In genomic region chr7:19239423-19239822, GRCm38 (mm10) we compare ENCODE assay signal across 8 mouse cellular contexts. TPM values are rescaled to one million over a fixed set of nuclear protein-coding genes. Genes with fewer than 3 reads are reported as not detected.
A peak's percentile ranks its signal among the peaks of the same experiment; 100 is the strongest.
DNase-seq lines count a peak whose midpoint lies in the region; ATAC-seq and TF ChIP-seq lines count a peak whose summit lies in the region.

No protein-coding gene starts in this region.

- H3K27ac ChIP-seq in CH12.LX (ENCODE audit: insufficient read depth, low read depth) = no peak overlapping the region
- H3K27ac ChIP-seq in forebrain, embryonic 11.5 days (ENCODE audit: low read depth, low read length) = no peak overlapping the region
- peak overlapping the region; percentile 94 for H3K27ac ChIP-seq in heart, embryonic 16.5 days (ENCODE audit: low read length)
- peak overlapping the region; percentile 91 for H3K27ac ChIP-seq in liver, embryonic 13.5 days
- no peak overlapping the region for H3K27ac ChIP-seq in neural tube, embryonic 12.5 days
- peak overlapping the region; percentile 56 for H3K27ac ChIP-seq in stomach, postnatal 0 days (replicated peaks)

- no peaks in the 10 kb centered on the region; the same call in none of the 2 replicates for H3K79me2 ChIP-seq in CH12.LX (replicated peaks; ENCODE audit: control insufficient read depth, extremely low read depth, insufficient read depth, poor library complexity, severe bottlenecking)

- in situ Hi-C loops in CH12.LX (cut with MboI; ENCODE audit: low pct_ligation_motif_present, low pct_unique_long_range_greater_than_20kb, low sequenced_read_pairs) = no loop called here

- dilution Hi-C loops in CH12.LX (cut with MboI; ENCODE audit: extremely low pct_ligation_motif_present, extremely low pct_unique_long_range_greater_than_20kb, low sequenced_read_pairs) = no loop called here

- no peak overlapping the region for H3K4me2 ChIP-seq in CH12.LX (ENCODE audit: insufficient read depth, low read depth, poor library complexity, severe bottlenecking)
- no peak overlapping the region for H3K4me2 ChIP-seq in forebrain, embryonic 11.5 days (ENCODE audit: low read depth, low read length, severe bottlenecking)
- H3K4me2 ChIP-seq in heart, embryonic 16.5 days (ENCODE audit: low read depth, low read length) = no peak overlapping the region
- H3K4me2 ChIP-seq in liver, embryonic 13.5 days = peak overlapping the region; percentile 59
- H3K4me2 ChIP-seq in neural tube, embryonic 12.5 days (replicated peaks) = no peak overlapping the region; the same call in 1 of the 2 replicates
- no peak overlapping the region for H3K4me2 ChIP-seq in stomach, postnatal 0 days (replicated peaks; ENCODE audit: low read depth)

- no peaks in the 10 kb centered on the region for H3K9me3 ChIP-seq in CH12.LX (replicated peaks; ENCODE audit: low read length)
- H3K9me3 ChIP-seq in forebrain, embryonic 11.5 days (ENCODE audit: control insufficient read depth, low read length) = no peaks in the 10 kb centered on the region
- no peaks in the 10 kb centered on the region for H3K9me3 ChIP-seq in heart, embryonic 16.5 days (replicated peaks; ENCODE audit: control insufficient read depth, low read length)
- H3K9me3 ChIP-seq in liver, embryonic 13.5 days (replicated peaks) = no peaks in the 10 kb centered on the region
- H3K9me3 ChIP-seq in neural tube, embryonic 12.5 days = no peaks in the 10 kb centered on the region
- no peaks in the 10 kb centered on the region for H3K9me3 ChIP-seq in stomach, postnatal 0 days (ENCODE audit: control insufficient read depth, low read length)

- no peak for TF ChIP-seq EP300 in CH12.LX (IDR thresholded peaks at IDR 0.05; ENCODE audit: low read length)
- no peak for TF ChIP-seq EP300 in stomach, postnatal 0 days (optimal IDR thresholded peaks at IDR 0.05)

- H3K4me1 ChIP-seq in CH12.LX (ENCODE audit: control insufficient read depth in 1 of 2, insufficient read depth in 2 of 2) = peaks cover 2 to 23% of the 10 kb centered on the region in 2 experiments; a peak in 3 of 4 replicates
- no peaks in the 10 kb centered on the region; the same call in 1 of the 2 replicates for H3K4me1 ChIP-seq in forebrain, embryonic 11.5 days (replicated peaks; ENCODE audit: control insufficient read depth, insufficient read depth, low read length)
- H3K4me1 ChIP-seq in heart, embryonic 16.5 days (ENCODE audit: control insufficient read depth, insufficient read depth, low read length) = peaks cover 45% of the 10 kb centered on the region
- peaks cover 95% of the 10 kb centered on the region for H3K4me1 ChIP-seq in liver, embryonic 13.5 days (replicated peaks)
- H3K4me1 ChIP-seq in neural tube, embryonic 12.5 days = peaks cover 14% of the 10 kb centered on the region; the same call in 1 of the 2 replicates
- 0 out of 2 replicates have a peak, but pooled peaks cover 2% of the 10 kb centered on the region for H3K4me1 ChIP-seq in stomach, postnatal 0 days (replicated peaks; ENCODE audit: control insufficient read depth, insufficient read depth)

- no peaks in the 10 kb centered on the region for H3K27me3 ChIP-seq in CH12.LX (replicated peaks)
- no peaks in the 10 kb centered on the region for H3K27me3 ChIP-seq in forebrain, embryonic 11.5 days (ENCODE audit: control insufficient read depth, insufficient read depth, low read length)
- no peaks in the 10 kb centered on the region for H3K27me3 ChIP-seq in heart, embryonic 16.5 days (ENCODE audit: control insufficient read depth, insufficient read depth, low read length)
- H3K27me3 ChIP-seq in liver, embryonic 13.5 days = no peaks in the 10 kb centered on the region
- H3K27me3 ChIP-seq in neural tube, embryonic 12.5 days (replicated peaks) = no peaks in the 10 kb centered on the region
- no peaks in the 10 kb centered on the region for H3K27me3 ChIP-seq in stomach, postnatal 0 days (ENCODE audit: control insufficient read depth, insufficient read depth, low read length)

- peaks cover 0 to 39% of the 10 kb centered on the region in 2 experiments for H3K36me3 ChIP-seq in CH12.LX (replicated peaks in 1 of 2; ENCODE audit: control insufficient read depth in 1 of 2, insufficient read depth in 1 of 2, low read length in 1 of 2)
- H3K36me3 ChIP-seq in forebrain, embryonic 11.5 days (ENCODE audit: control insufficient read depth, insufficient read depth, low read length) = no peaks in the 10 kb centered on the region
- no peaks in the 10 kb centered on the region for H3K36me3 ChIP-seq in heart, embryonic 16.5 days (ENCODE audit: control insufficient read depth, insufficient read depth)
- peaks cover 11% of the 10 kb centered on the region for H3K36me3 ChIP-seq in liver, embryonic 13.5 days
- peaks cover 2% of the 10 kb centered on the region; the same call in 1 of the 2 replicates for H3K36me3 ChIP-seq in neural tube, embryonic 12.5 days
- peaks cover 4% of the 10 kb centered on the region; the same call in 1 of the 2 replicates for H3K36me3 ChIP-seq in stomach, postnatal 0 days (ENCODE audit: control insufficient read depth, insufficient read depth, low read length)

- TF ChIP-seq CTCF in CH12.LX (conservative IDR thresholded peaks at IDR 0.05 in 1 of 2, IDR thresholded peaks at IDR 0.05 in 1 of 2; ENCODE audit: low read depth in 2 of 2, low read length in 2 of 2) = peak; percentile 98 to 99
- peak; percentile 97 for TF ChIP-seq CTCF in stomach, postnatal 0 days (IDR thresholded peaks at IDR 0.05; ENCODE audit: low read depth)

- 0% methylated on average over 1 of the region's 1 CpGs for WGBS in forebrain, embryonic 11.5 days
- 0% methylated on average over 1 of the region's 1 CpGs for WGBS in heart, embryonic 16.5 days
- WGBS in liver, embryonic 13.5 days (ENCODE audit: insufficient replicate concordance) = 0% methylated on average over 1 of the region's 1 CpGs
- 4% methylated on average over 1 of the region's 1 CpGs for WGBS in neural tube, embryonic 12.5 days
- WGBS in stomach, postnatal 0 days = 0% methylated on average over 1 of the region's 1 CpGs

- no peak overlapping the region for H3K9ac ChIP-seq in CH12.LX (ENCODE audit: insufficient read depth, low read depth)
- no peak overlapping the region for H3K9ac ChIP-seq in forebrain, embryonic 11.5 days (ENCODE audit: low read length)
- H3K9ac ChIP-seq in heart, embryonic 16.5 days (ENCODE audit: low read length) = peak overlapping the region; percentile 21; the same call in 1 of the 2 replicates
- peak overlapping the region; percentile 47 for H3K9ac ChIP-seq in liver, embryonic 13.5 days
- no peak overlapping the region for H3K9ac ChIP-seq in neural tube, embryonic 12.5 days
- H3K9ac ChIP-seq in stomach, postnatal 0 days (ENCODE audit: low read length) = no peak overlapping the region

- peak; percentile 86 for ATAC-seq in forebrain, embryonic 11.5 days (replicated peaks; ENCODE audit: low FRiP score)
- peak; percentile 76 for ATAC-seq in heart, embryonic 16.5 days (replicated peaks; ENCODE audit: extremely low read depth, insufficient read depth, low FRiP score)
- ATAC-seq in liver, embryonic 13.5 days (ENCODE audit: low read depth) = peak; percentile 87
- peak; percentile 94 for ATAC-seq in neural tube, embryonic 12.5 days (ENCODE audit: low FRiP score, low read depth)
- ATAC-seq in stomach, postnatal 0 days (ENCODE audit: low FRiP score, low TSS enrichment) = peak; percentile 85

- DNase-seq in CH12.LX (ENCODE audit: extremely low read depth) = peak; percentile 89
- DNase-seq in c-Kit-positive CD71-positive TER-119-negative erythroid progenitor cells, embryonic 14.5 days (ENCODE audit: low read depth) = peak; percentile 91
- peak; percentile 94 for DNase-seq in forebrain, embryonic 11.5 days (ENCODE audit: low spot score)
- DNase-seq in kidney, postnatal 25 days = peak; percentile 88 to 96
- peak; percentile 72 for DNase-seq in liver, embryonic 13.5 days
- peak; percentile 93 for DNase-seq in stomach, postnatal 0 days (ENCODE audit: low spot score)

- no peak overlapping the region for H3K4me3 ChIP-seq in CH12.LX (replicated peaks in 1 of 3; ENCODE audit: low read depth in 2 of 3, low read length in 2 of 3, poor library complexity in 1 of 3)
- H3K4me3 ChIP-seq in forebrain, embryonic 11.5 days (ENCODE audit: low read depth, low read length) = no peak overlapping the region
- H3K4me3 ChIP-seq in heart, embryonic 16.5 days (ENCODE audit: low read length) = no peak overlapping the region
- H3K4me3 ChIP-seq in liver, embryonic 13.5 days (replicated peaks) = peak overlapping the region; percentile 18
- no peak overlapping the region for H3K4me3 ChIP-seq in neural tube, embryonic 12.5 days
- no peak overlapping the region for H3K4me3 ChIP-seq in stomach, postnatal 0 days (ENCODE audit: low read depth, low read length)

- TF ChIP-seq POLR2A in CH12.LX (IDR thresholded peaks at IDR 0.05; ENCODE audit: low read depth, low read length) = no peak

- peak; percentile 87 for TF ChIP-seq RAD21 in CH12.LX (IDR thresholded peaks at IDR 0.05; ENCODE audit: low read depth, low read length)

RNA-seq across cellular contexts. Expression of gene Opa3, which starts 11.3 kb away (rescaled TPM):
- total RNA-seq in CH12.LX (2012; rRNA removed) (11.9 and 15.7 TPM in 2 replicates), CH12.LX (2014; rRNA removed) (8.6 and 9.4 TPM in 2 replicates)
- polyA plus RNA-seq in CH12.LX (2012; ENCODE audit: insufficient read length, low read depth) = 20.0 and 21.2 TPM in 2 replicates
- 54.1 and 59.8 TPM in 2 replicates for polyA plus RNA-seq in forebrain, embryonic 11.5 days (2014; fragmentation: Nextera tagmentation; extraction: Ambion mirVana)
- polyA plus RNA-seq in heart, embryonic 16.5 days (2015; fragmentation: Nextera tagmentation; extraction: Ambion mirVana) = 40.4 and 41.8 TPM in 2 replicates
- 17.3 and 18.8 TPM in 2 replicates for polyA plus RNA-seq in liver, embryonic 13.5 days (2015; fragmentation: Nextera tagmentation; extraction: Ambion mirVana)
- polyA plus RNA-seq in neural tube, embryonic 12.5 days (2016; fragmentation: Nextera tagmentation; extraction: Ambion mirVana) = 42.1 and 43.9 TPM in 2 replicates
- 20.3 and 20.7 TPM in 2 replicates for polyA plus RNA-seq in stomach, postnatal 0 days (2015; fragmentation: Nextera tagmentation; extraction: Ambion mirVana)

RNA-seq across cellular contexts. Expression of gene Gpr4, which starts 27.1 kb away (rescaled TPM):
- total RNA-seq in CH12.LX (2012; rRNA removed) (0.04 and 0.08 TPM in 2 replicates), CH12.LX (2014; rRNA removed) (not detected in 2 replicates)
- polyA plus RNA-seq in CH12.LX (2012; ENCODE audit: insufficient read length, low read depth) = 0.14 and 0.31 TPM in 2 replicates
- 1.6 and 2.5 TPM in 2 replicates for polyA plus RNA-seq in forebrain, embryonic 11.5 days (2014; fragmentation: Nextera tagmentation; extraction: Ambion mirVana)
- polyA plus RNA-seq in heart, embryonic 16.5 days (2015; fragmentation: Nextera tagmentation; extraction: Ambion mirVana) = 2.4 and 2.7 TPM in 2 replicates
- 0.31 and 0.48 TPM in 2 replicates for polyA plus RNA-seq in liver, embryonic 13.5 days (2015; fragmentation: Nextera tagmentation; extraction: Ambion mirVana)
- polyA plus RNA-seq in neural tube, embryonic 12.5 days (2016; fragmentation: Nextera tagmentation; extraction: Ambion mirVana) = 1.9 and 2.3 TPM in 2 replicates
- 0.85 and 1.3 TPM in 2 replicates for polyA plus RNA-seq in stomach, postnatal 0 days (2015; fragmentation: Nextera tagmentation; extraction: Ambion mirVana)

RNA-seq across cellular contexts. Expression of gene Vasp, which starts 32.2 kb away (rescaled TPM):
- total RNA-seq in CH12.LX (2012; rRNA removed) = 109 and 114 TPM in 2 replicates
- 122 and 125 TPM in 2 replicates for total RNA-seq in CH12.LX (2014; rRNA removed)
- 191 and 240 TPM in 2 replicates for polyA plus RNA-seq in CH12.LX (2012; ENCODE audit: insufficient read length, low read depth)
- 52.8 and 53.0 TPM in 2 replicates for polyA plus RNA-seq in forebrain, embryonic 11.5 days (2014; fragmentation: Nextera tagmentation; extraction: Ambion mirVana)
- polyA plus RNA-seq in heart, embryonic 16.5 days (2015; fragmentation: Nextera tagmentation; extraction: Ambion mirVana) = 84.0 and 86.1 TPM in 2 replicates
- polyA plus RNA-seq in liver, embryonic 13.5 days (2015; fragmentation: Nextera tagmentation; extraction: Ambion mirVana) = 45.6 and 46.7 TPM in 2 replicates
- polyA plus RNA-seq in neural tube, embryonic 12.5 days (2016; fragmentation: Nextera tagmentation; extraction: Ambion mirVana) = 53.4 and 56.3 TPM in 2 replicates
- 108 and 120 TPM in 2 replicates for polyA plus RNA-seq in stomach, postnatal 0 days (2015; fragmentation: Nextera tagmentation; extraction: Ambion mirVana)

RNA-seq across cellular contexts. Expression of gene Ppm1n, which starts 40.4 kb away (rescaled TPM):
- total RNA-seq in CH12.LX (2012; rRNA removed) (not detected in 2 replicates), CH12.LX (2014; rRNA removed) (not detected in 2 replicates)
- not detected in 2 replicates for polyA plus RNA-seq in CH12.LX (2012; ENCODE audit: insufficient read length, low read depth)
- 0.44 TPM in 1 of 2 replicates, not detected in the other for polyA plus RNA-seq in forebrain, embryonic 11.5 days (2014; fragmentation: Nextera tagmentation; extraction: Ambion mirVana)
- 0.11 TPM in 1 of 2 replicates, not detected in the other for polyA plus RNA-seq in heart, embryonic 16.5 days (2015; fragmentation: Nextera tagmentation; extraction: Ambion mirVana)
- not detected in 2 replicates for polyA plus RNA-seq in liver, embryonic 13.5 days (2015; fragmentation: Nextera tagmentation; extraction: Ambion mirVana)
- polyA plus RNA-seq in neural tube, embryonic 12.5 days (2016; fragmentation: Nextera tagmentation; extraction: Ambion mirVana) = 0.20 TPM in 1 of 2 replicates, not detected in the other
- polyA plus RNA-seq in stomach, postnatal 0 days (2015; fragmentation: Nextera tagmentation; extraction: Ambion mirVana) = 0.17 and 0.21 TPM in 2 replicates

RNA-seq across cellular contexts. Expression of gene Rtn2, which starts 43.0 kb away (rescaled TPM):
- total RNA-seq in CH12.LX (2012; rRNA removed) (0.72 and 1.0 TPM in 2 replicates), CH12.LX (2014; rRNA removed) (0.43 and 0.56 TPM in 2 replicates)
- 0.76 and 0.80 TPM in 2 replicates for polyA plus RNA-seq in CH12.LX (2012; ENCODE audit: insufficient read length, low read depth)
- polyA plus RNA-seq in forebrain, embryonic 11.5 days (2014; fragmentation: Nextera tagmentation; extraction: Ambion mirVana) = 47.3 and 54.7 TPM in 2 replicates
- polyA plus RNA-seq in heart, embryonic 16.5 days (2015; fragmentation: Nextera tagmentation; extraction: Ambion mirVana) = 27.4 and 28.5 TPM in 2 replicates
- polyA plus RNA-seq in liver, embryonic 13.5 days (2015; fragmentation: Nextera tagmentation; extraction: Ambion mirVana) = 4.0 and 4.1 TPM in 2 replicates
- 91.1 and 99.1 TPM in 2 replicates for polyA plus RNA-seq in neural tube, embryonic 12.5 days (2016; fragmentation: Nextera tagmentation; extraction: Ambion mirVana)
- polyA plus RNA-seq in stomach, postnatal 0 days (2015; fragmentation: Nextera tagmentation; extraction: Ambion mirVana) = 10.1 and 12.1 TPM in 2 replicates

Comparison
In these comparisons a context has a peak if more than half of its experiments do, and no peak if none do; other contexts are left out.
1. H3K27ac ChIP-seq: peak in heart, embryonic 16.5 days (single experiment), liver, embryonic 13.5 days (single experiment) and stomach, postnatal 0 days (single experiment); none in CH12.LX (single experiment), forebrain, embryonic 11.5 days (single experiment) and neural tube, embryonic 12.5 days (single experiment).
2. H3K9ac ChIP-seq: peak in heart, embryonic 16.5 days (single experiment) and liver, embryonic 13.5 days (single experiment); none in CH12.LX (single experiment), forebrain, embryonic 11.5 days (single experiment), neural tube, embryonic 12.5 days (single experiment) and stomach, postnatal 0 days (single experiment).
3. Peak in every context shown above with its lines, with median percentiles within 50 percentile points of each other: DNase-seq and ATAC-seq.